Mouse (Mus musculus): ENCODE measurements around the gene Hist1h2bc. TPM values are rescaled to one million over a fixed set of nuclear protein-coding genes. Genes with fewer than 3 reads are reported as not detected.

Hist1h2bc gene
- total RNA-seq, 4 experiments from 2014 or later: 59.5 to 67.1 (median 62.0) TPM

DNA sequence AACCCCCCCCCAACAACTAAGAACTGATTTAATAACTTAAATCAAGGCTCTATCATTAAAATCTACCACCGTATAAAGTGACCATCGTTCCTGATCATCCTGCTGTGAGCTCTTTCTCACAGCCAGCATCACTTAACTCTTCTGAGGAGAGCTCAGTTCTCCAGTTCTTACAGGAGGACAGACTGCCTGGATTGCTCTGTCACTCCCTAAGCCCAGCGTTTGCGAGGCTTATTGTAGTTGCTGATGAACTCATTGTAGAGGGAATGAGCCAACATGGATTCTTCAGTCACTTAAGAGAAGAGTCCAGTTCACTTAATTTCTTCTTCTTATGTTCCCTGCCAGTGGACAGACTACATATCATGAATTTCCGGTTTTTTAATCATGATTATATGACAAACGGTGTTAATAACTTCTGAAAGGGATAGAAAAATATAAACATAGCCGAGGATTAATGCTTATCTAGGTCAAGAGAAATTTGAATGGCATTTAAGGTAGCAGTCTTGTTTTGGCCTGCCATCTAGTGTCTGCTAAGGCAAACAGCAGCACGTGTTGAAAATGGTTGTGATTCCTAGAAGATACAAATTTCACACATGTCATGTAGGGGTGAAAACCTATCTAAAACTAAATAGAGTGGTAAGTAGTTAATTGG is 48.3 kb downstream of the Hist1h2bc start:
- DNase-seq (ENCODE audit: low spot score in 2 of 2): no peak

DNA sequence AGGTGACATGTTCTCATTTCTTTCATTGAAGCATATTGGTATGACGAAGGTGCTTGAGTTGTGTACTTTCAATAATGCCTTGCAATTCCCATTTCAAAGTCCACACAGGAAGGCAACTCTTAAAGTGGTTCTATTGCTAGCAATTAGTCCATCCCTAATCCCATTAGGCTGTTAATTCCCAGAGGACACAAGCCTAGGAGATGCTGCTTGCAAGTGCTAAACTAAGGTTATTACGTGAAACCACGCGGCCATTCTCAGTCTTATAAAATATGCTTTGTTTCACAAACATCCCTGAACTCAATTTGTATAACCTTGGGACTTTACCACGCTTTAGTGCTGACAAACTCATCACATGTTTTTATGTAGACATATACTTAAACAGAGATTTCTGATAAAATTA is 53.1 kb downstream of the Hist1h2bc start:
- no peak for DNase-seq (ENCODE audit: low spot score in 2 of 2)

DNA sequence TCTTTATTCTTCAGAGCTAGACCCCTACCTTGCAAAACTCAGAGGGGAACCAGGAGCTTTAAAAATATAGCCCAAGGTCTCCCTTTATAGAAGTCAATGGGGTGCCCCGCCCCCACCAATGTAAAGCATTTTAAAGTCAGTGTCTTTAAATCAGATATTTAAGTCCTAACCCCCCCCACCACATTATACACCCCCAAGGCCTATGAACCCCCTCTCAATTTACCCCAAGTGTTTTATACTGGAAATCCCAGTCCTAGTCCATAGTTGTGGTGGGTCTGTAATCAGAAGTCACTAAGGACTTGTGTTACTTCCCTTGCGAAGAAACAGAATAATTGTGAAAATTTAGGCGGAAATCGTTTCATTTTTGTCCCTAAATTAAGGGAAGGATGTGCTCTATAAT is 54.0 kb downstream of the Hist1h2bc start:
- no peak for DNase-seq (ENCODE audit: low spot score in 2 of 2)

DNA sequence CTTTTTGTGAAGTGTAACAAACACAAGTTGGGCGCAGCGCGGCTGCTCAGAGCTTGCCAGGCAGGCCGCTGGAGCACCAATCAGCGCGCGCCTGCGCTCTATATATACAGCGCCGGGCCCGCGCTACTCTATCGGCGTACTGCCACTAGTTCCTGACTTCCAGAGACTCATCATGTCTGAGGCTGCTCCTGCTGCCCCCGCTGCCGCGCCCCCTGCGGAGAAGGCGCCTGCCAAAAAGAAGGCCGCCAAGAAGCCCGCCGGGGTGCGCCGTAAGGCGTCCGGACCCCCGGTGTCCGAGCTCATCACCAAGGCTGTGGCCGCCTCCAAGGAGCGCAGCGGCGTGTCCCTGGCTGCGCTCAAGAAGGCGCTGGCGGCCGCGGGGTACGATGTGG is 54.7 kb downstream of the Hist1h2bc start, which contains the start of gene Hist1h1c:
TSS of gene Hist1h1c (plus strand) at position 132 of the 392 bp plus-strand sequence.
- peak; percentile 83 to 87 for DNase-seq (ENCODE audit: low spot score in 2 of 2)

DNA sequence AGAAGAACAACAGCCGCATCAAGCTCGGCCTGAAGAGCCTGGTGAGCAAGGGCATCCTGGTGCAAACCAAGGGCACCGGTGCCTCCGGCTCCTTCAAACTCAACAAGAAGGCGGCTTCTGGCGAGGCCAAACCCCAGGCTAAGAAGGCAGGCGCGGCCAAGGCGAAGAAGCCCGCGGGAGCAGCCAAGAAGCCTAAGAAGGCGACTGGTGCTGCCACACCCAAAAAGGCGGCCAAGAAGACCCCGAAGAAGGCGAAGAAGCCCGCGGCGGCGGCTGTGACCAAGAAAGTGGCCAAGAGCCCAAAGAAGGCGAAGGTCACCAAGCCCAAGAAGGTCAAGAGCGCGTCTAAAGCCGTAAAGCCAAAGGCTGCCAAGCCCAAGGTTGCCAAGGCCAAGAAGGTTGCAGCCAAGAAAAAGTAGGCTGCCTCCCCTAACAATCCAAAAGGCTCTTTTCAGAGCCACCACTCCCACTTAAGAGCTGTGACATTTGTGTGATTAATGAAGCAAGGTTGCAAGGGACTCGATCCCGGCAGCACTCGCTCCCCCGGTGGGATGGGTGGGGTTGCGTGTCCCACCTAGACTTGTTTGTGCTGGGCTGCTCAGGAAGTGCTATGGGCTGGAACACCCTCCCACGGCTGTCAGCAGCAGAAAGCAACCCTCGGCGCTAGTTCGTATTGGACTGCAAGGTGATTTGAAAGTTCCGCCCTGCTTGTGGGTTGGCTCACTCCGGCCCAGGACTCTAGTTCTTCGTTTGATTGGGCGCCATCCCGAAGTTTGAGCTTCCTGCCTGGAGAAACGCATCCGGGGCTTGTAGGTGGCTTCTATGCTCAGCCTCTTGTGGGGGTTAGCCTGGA is 55.3 kb downstream of the Hist1h2bc start:
- peak; percentile 91 to 93 for DNase-seq (ENCODE audit: low spot score in 2 of 2)

DNA sequence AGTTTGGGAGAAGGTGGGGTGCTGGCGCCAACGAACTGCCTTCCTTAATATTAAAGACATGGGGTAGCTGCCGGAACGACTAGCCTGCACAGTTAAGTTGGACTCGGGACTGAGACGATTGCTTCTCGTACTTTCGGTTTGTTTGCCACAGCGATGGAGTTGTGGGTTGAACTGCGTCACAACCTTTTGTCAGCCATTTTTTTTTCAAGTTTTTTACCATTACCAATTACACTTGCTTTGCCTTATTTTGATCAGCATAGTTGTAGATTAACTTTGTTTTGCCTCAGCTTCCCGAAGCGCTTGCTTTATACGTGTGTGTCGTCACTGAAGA is 55.9 kb downstream of the Hist1h2bc start:
- DNase-seq (ENCODE audit: low spot score in 2 of 2): no peak

DNA sequence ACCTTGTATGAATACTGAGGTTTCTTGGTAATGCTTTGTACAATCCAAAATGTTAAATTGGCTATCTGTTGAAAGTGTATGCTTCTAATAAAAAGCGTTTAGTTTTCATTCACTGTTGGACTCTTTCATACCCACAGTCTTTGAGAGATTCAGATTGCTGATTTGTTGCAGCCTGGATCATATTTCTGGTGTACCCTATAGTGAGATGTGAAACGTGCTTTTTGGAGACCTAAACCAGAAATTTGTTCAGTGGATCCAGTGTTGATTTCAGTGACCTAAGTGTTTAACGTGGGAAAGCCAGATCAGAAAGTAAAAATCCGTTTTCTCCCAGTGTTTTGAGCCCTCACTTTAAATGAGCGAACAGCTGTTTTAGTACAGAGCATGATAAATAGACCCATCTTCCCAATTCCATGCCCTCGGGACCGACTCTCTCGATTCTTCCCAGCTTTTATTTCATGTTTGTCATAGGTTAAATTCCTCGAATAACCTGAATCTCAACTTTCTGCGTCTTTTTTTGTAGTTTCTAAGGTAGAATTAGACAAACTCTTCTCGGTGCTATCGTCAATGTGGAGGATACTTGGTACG is 56.3 kb downstream of the Hist1h2bc start:
- DNase-seq (ENCODE audit: low spot score in 2 of 2): no peak

DNA sequence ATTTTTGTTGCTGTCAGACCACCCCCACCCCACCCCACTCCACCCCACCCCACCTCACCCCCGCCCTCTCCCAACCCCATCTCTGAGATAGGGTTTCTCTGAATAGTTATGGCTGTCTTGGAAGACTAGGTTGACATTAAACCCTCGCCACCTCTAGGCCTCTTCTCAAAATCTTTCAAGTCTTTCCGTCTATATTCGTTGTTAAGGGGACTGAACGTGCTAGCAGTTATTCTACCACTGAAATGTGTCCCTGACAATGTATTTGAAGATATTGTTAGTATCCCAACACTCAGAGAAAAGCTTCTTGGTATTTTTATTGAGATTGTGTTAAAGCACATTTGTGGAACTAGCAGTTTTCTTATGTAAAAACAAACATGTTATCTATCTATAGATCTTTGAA is 56.9 kb downstream of the Hist1h2bc start:
- no peak for DNase-seq (ENCODE audit: low spot score in 2 of 2)

DNA sequence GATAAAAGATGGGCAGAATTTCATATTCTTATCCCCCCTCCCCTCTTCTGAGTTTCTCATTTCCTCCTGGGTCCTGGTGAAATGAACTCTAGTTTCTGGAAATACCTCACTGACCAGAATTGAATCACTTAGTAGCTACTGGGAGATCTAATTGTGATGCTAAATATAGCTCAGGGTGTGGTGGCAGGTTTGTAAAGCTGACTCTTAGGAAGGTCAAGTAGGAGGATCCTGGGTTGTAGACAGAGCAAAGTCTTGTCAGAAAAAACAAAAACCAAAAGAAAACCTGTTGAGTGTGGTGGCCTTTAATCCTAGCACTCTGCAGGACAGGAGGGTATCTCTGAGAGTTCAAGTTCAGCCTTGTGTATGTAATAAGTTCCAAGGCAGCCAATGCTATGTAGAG is 58.0 kb downstream of the Hist1h2bc start:
- DNase-seq (ENCODE audit: low spot score in 2 of 2): no peak

Small RNA genes within 50 kb of the gene (microRNA-seq; reads per million reads assigned to microRNA genes)
- gene Gm44350: not detected

Other genes with a start within 250 kb of the Hist1h2bc start
- gene Btn1a1, start 218.3 kb upstream of the Hist1h2bc start, total RNA-seq (2022): not detected
- gene Btn2a2, start 195.3 kb upstream of the Hist1h2bc start, total RNA-seq (2022): not detected
- 100 to 1,000 TPM; 131 to 174 (median 160) TPM for gene Hist1h4h, start 153.1 kb upstream of the Hist1h2bc start, total RNA-seq (2022)
- 1 to 10 TPM in 1 of 4 experiments, not detected in 3; 1.5 TPM for gene Hist1h2af, start 150.3 kb upstream of the Hist1h2bc start, total RNA-seq (2022)
- 1 to 10 TPM in 1 of 4 experiments, under 1 TPM in 1, not detected in 2; 0.75 to 2.2 TPM for gene Hist1h3g, start 148.8 kb upstream of the Hist1h2bc start, total RNA-seq (2022)
- 1 to 10 TPM in 2 of 4 experiments, under 1 TPM in 2; 0.82 to 1.6 (median 1.2) TPM for gene Hist1h2bh, start 140.8 kb upstream of the Hist1h2bc start, total RNA-seq (2022)
- gene Hist1h3f, start 140.1 kb upstream of the Hist1h2bc start, total RNA-seq (2022): 1 to 10 TPM; 3.1 to 5.0 (median 4.4) TPM
- gene Hist1h4f, start 132.6 kb upstream of the Hist1h2bc start, total RNA-seq (2022): 10 to 100 TPM; 14.0 to 20.7 (median 16.1) TPM
- 1 to 10 TPM in 3 of 4 experiments, under 1 TPM in 1; 0.87 to 1.3 (median 1.3) TPM for gene Hist1h1d, start 130.9 kb upstream of the Hist1h2bc start, total RNA-seq (2022)
- 10 to 100 TPM; 14.8 to 21.5 (median 18.9) TPM for gene Hist1h3e, start 121.8 kb upstream of the Hist1h2bc start, total RNA-seq (2022)
- gene Hist1h2ae, start 113.0 kb upstream of the Hist1h2bc start, total RNA-seq (2022): 1 to 10 TPM in 2 of 4 experiments, under 1 TPM in 2; 0.54 to 1.1 (median 0.88) TPM
- 1 to 10 TPM; 5.2 to 8.5 (median 7.2) TPM for gene Hist1h2bg, start 112.8 kb upstream of the Hist1h2bc start, total RNA-seq (2022)
- gene Hist1h2bf, start 110.0 kb upstream of the Hist1h2bc start, total RNA-seq (2022): 1 to 10 TPM; 2.0 to 6.7 (median 5.1) TPM
- gene Hist1h2ad, start 109.8 kb upstream of the Hist1h2bc start, total RNA-seq (2022): 1 to 10 TPM in 1 of 4 experiments, not detected in 3; 2.2 TPM
- gene Hist1h3d, start 108.4 kb upstream of the Hist1h2bc start, total RNA-seq (2022): 1 to 10 TPM; 2.5 to 4.0 (median 3.2) TPM
- gene Hist1h4d, start 102.6 kb upstream of the Hist1h2bc start, total RNA-seq (2022): 10 to 100 TPM; 37.8 to 57.9 (median 48.1) TPM
- 10 to 100 TPM; 12.0 to 16.1 (median 12.9) TPM for gene Hist1h2be, start 63.1 kb upstream of the Hist1h2bc start, total RNA-seq (2022)
- 10 to 100 TPM; 32.8 to 56.3 (median 49.3) TPM for gene Hist1h1e, start 61.6 kb upstream of the Hist1h2bc start, total RNA-seq (2022)
- 1 to 10 TPM in 1 of 4 experiments, under 1 TPM in 3; 0.65 to 1.1 (median 0.86) TPM for gene Hist1h2ac, start 251 bp upstream of the Hist1h2bc start, total RNA-seq (2022)
- not detected for gene Hist1h1t, start 11.6 kb downstream of the Hist1h2bc start, total RNA-seq (2022)
- gene Hist1h4c, start 14.3 kb downstream of the Hist1h2bc start, total RNA-seq (2022): 10 to 100 TPM; 66.4 to 87.5 (median 79.3) TPM
- gene Hfe, start 26.7 kb downstream of the Hist1h2bc start, total RNA-seq (2022): 10 to 100 TPM; 23.6 to 29.2 (median 27.1) TPM
- 100 to 1,000 TPM; 196 to 246 (median 227) TPM for gene Hist1h1c, start 54.6 kb downstream of the Hist1h2bc start, total RNA-seq (2022)
- not detected for gene Hist1h3c, start 61.4 kb downstream of the Hist1h2bc start, total RNA-seq (2022)
- 1 to 10 TPM; 1.1 to 1.6 (median 1.4) TPM for gene Hist1h2bb, start 62.5 kb downstream of the Hist1h2bc start, total RNA-seq (2022)
- 1 to 10 TPM in 2 of 4 experiments, under 1 TPM in 1, not detected in 1; 0.97 to 4.9 (median 3.5) TPM for gene Hist1h2ab, start 66.9 kb downstream of the Hist1h2bc start, total RNA-seq (2022)
- gene Hist1h3b, start 68.1 kb downstream of the Hist1h2bc start, total RNA-seq (2022): 1 to 10 TPM in 2 of 4 experiments, not detected in 2; 2.7 to 2.8 TPM
- gene Hist1h4b, start 72.8 kb downstream of the Hist1h2bc start, total RNA-seq (2022): 1 to 10 TPM in 2 of 4 experiments, under 1 TPM in 1, not detected in 1; 0.82 to 2.9 (median 1.8) TPM
- gene Hist1h4a, start 77.0 kb downstream of the Hist1h2bc start, total RNA-seq (2022): 1 to 10 TPM in 3 of 4 experiments, under 1 TPM in 1; 0.82 to 3.3 (median 1.8) TPM
- gene Hist1h3a, start 78.2 kb downstream of the Hist1h2bc start, total RNA-seq (2022): 1 to 10 TPM; 3.7 to 6.9 (median 4.3) TPM
- gene Hist1h1a, start 79.5 kb downstream of the Hist1h2bc start, total RNA-seq (2022): 1 to 10 TPM in 1 of 4 experiments, under 1 TPM in 3; 0.46 to 1.1 (median 0.78) TPM
- not detected for gene Trim38, start 85.7 kb downstream of the Hist1h2bc start, total RNA-seq (2022)
- not detected for gene Slc17a2, start 122.8 kb downstream of the Hist1h2bc start, total RNA-seq (2022)
- gene Slc17a3, start 155.2 kb downstream of the Hist1h2bc start, total RNA-seq (2022): not detected
- gene Slc17a1, start 183.6 kb downstream of the Hist1h2bc start, total RNA-seq (2022): not detected
- not detected for gene Slc17a4, start 230.8 kb downstream of the Hist1h2bc start, total RNA-seq (2022)
- not detected for gene Hist1h2ba, start 250.0 kb downstream of the Hist1h2bc start, total RNA-seq (2022)